Mouse (Mus musculus): Measurements from ENCODE around the gene Snrpd3.
"Not testable (repeated sequence)": the region's sequence is repeated elsewhere in the genome, so short reads cannot be mapped to it uniquely, and the experiment has no call there.

Gene Snrpd3

DNA sequence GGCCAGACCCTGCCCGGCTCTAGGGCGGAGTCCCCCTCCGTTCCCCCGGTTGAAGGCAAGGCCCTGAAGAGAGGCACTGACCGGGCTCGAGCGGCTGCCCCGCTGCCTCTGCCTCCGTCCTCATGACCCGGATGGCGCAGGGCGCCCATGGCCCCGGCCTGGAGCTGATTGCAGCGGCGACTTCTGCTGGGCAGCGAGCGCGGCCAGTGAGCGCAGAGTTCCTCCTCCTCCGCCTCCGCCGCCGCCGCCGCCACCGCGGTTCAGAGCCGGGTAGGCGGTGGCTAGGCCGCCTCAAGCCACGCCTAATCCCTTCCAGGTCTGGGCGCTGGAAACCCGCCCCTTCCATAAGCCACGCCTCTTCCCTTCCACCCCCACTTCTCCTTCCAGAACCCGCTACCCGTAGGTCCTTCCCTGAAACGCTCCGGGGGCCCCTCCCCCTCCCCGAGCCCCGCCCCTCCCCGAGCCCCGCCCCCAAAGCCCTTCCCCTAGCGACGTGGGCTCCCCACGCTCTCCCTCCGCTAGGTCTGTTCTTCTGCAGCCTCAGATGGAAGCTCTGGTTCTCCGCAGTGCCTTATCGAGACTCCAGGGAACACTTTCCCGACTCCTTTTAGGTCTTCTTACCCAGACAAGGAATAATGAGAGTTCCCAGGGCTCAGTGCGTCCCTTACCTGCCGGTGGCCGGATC, at the start of gene Snrpd3:
Gene Snrpd3, plus strand, starts transcription at position 479 of the 685 bp plus-strand sequence.
- peak; percentile 88 for DNase-seq

DNA sequence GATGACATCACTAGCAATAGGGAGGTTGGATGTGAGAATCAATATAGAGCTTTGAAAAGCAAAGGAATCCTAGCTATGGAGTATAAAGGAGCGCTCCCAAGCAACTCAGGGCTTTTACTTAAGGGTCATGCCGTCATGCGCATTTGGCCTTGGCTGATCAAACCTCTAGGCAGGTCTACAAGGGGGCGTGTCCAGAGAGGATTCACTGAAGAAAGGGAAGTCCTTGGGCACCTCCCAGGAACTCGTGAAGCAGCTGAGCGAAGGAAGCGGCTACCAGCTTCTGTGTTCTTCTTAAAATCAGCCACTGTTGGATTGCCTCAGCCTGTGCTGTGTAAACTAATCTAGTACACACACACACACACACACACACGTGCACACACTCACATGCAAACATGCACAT, 43.9 kb upstream of the Snrpd3 start:
- DNase-seq = no peak

DNA sequence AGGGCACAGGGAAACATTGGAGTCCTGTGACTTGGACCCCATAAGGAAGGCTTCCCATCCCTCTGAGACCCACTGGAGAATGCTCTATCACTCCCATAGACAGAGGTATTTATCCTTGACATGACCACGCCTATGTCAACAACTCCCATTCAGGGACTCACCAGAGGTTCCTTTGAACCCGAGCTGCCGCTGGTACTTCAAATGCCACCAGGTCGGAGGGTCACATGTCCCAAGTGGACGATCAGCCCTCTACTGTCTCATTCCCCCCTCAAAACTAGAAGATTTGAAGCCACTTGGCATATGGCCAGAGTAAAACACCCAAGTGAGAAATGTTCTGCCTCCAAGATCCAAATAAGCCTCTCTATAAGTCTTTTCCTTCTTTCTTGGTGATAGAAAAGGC, 42.8 kb upstream of the Snrpd3 start:
- no peak for DNase-seq

DNA sequence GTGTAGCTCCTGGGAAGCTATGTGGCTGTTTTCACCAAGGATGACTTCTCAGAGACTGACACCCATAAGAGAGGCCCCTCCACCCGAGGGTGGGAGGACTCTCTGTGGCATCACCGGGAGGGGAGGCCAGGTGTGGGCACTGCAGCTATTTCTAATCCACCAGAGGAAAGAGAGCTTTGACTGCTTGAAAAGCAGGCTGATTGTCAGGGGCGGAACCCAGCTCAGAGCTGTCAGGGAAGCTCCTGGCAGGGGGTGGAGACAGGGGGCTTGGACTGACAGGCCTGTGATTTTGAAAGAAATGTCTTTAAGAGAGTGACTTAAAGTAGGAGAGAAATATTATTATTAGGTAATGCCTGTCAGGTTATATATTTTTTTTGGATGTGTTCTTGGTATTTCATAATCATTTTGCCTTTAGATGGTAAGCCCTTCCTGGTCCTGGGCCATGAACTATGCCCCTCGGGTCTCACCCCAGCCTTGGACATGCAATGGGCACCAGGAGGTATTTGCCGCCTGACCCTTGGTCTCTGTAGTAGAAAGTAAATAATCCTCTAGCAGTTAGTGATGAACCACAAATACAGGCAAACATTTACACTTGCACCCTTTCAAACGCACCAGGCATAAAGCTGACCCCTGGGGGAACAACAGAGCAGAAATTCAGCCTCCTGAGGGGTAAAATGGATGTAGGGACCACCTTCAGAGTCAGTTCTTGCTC, 42.1 kb upstream of the Snrpd3 start:
- DNase-seq = not testable (repeated sequence)

DNA sequence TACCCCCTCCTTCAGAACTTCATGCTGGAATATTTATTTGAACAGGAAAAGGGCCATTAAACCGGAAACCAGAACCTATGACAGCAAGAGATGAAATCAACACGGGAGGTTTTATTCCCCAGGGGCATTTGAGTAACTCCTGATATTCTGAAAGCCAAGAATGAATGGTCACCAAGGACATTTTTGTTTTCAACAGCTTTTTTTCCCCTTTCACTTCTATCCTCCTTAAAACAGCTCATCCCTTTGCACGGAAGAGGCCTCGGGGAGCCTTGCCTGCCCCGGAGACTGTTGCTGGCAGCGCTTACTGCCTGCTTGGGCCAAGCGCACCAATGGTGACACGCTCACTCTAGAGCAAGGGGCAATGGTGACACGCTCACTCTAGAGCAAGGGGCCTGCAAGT, 40.3 kb upstream of the Snrpd3 start:
- no peak for DNase-seq

DNA sequence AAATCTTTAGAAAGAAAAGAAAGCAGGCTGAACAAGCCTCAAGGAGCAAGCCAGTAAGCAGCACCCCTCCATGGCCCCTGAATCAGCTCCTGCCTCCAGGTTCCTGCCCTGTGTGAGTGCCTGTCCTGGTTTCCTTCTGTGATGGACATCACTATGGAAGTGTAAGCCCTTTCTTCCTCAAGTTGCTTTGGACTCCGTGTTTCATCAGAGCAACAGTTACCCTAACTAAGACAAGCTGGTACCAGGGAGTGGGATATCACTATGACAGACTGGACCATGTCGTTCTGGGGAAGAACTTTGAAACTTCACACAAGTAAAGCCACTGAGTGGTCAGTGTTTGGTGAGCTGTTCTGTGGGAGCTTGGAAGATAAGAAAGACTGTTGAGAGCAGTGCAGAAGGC, 37.4 kb upstream of the Snrpd3 start:
- DNase-seq = no peak

- no peak for DNase-seq
Measured at GRCm38 (mm10) chr10:75481703-75482102, 35.6 kb upstream of the Snrpd3 start.

- no peak for DNase-seq
Measured at GRCm38 (mm10) chr10:75482271-75482670, 35.1 kb upstream of the Snrpd3 start.

- no peak for DNase-seq
Measured at GRCm38 (mm10) chr10:75482919-75483483, 34.4 kb upstream of the Snrpd3 start.

- no peak for DNase-seq
Measured at GRCm38 (mm10) chr10:75484066-75484465, 33.3 kb upstream of the Snrpd3 start.

DNA sequence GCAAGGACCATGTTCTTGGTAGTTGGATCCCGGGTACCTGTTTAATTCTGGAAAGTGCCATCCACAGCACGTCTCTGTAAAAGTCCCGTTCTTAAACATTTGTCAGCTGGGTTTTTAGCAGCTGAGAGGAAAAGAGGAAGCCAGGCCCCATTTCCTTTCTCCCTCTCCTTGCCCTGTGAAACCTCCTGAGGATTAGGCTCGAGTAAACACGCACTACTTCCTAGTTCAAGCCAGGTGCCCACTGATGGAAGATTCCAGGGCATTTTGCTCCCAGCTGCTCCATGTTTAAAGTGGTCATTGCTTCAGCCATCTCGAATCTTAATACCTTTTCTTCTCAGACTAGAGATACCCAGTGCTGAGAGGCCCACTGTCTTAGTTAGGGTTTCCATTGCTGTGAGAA, 32.6 kb upstream of the Snrpd3 start:
- no peak for DNase-seq

DNA sequence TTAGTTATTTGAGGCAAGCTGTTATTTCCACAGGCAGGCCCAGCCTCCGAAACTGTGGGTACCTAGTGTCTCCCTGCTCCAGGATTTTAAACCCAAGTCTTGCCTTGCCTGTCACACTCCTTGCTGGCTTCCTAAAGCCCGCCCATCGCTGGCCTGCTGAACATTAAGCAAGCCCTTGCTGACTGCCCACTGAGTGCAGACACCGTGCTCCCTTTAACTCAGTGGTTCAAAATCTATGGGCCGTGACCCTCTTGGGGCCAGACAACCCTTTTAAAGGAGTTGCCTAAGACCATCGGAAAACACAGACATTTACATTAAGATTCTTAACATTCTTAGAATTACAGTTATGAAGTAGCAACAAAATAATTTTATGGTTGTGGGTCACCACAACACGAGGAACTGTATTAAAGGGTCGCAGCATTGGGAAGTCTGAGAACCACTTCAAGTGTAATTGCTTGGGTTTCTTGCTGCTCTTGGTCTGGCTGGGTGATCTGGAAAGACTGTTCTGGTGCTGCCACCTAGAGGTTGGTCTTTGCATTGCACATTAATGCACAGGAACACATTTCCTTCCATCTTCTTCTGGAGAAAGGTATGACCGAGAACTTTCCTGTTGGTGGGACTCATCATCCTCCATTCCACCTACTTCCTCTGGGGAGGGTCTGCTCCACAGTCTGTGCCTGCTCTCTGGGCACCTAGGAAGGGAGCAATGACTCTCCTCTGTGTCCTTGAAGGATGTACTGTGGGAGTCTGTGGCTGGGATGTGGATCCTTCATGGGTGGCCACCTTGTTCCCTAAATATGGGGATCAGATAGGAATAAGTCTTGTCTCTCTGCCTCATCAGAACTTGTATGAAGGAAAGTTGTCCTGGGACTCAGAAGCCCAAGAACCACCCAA, 31.0 kb upstream of the Snrpd3 start:
- peak; percentile 88 for DNase-seq

- DNase-seq = no peak
Measured at GRCm38 (mm10) chr10:75487131-75487530, 30.2 kb upstream of the Snrpd3 start.

GRCm38 (mm10) chr10:75489522-75489921, 27.8 kb upstream of the Snrpd3 start:
- DNase-seq = no peak

DNA sequence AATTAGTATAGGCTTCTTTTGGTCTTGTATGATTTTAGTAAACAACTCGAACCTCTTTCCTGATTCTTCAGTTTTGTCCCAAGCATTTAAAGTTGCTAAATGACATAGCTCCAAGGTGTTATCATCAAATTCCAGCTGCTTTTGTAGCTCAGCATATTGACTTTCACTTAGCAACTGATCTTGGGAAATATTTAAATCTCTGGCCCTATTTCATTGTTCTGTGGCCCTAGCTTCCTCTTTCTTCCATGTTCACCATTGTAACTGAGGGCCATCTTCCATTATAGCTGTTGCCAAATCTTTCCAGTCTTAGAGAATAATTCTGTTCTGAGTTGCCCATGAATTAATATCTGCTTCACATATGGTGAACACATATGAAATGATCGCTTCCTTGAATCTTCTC, 26.6 kb upstream of the Snrpd3 start:
- DNase-seq = no peak

DNA sequence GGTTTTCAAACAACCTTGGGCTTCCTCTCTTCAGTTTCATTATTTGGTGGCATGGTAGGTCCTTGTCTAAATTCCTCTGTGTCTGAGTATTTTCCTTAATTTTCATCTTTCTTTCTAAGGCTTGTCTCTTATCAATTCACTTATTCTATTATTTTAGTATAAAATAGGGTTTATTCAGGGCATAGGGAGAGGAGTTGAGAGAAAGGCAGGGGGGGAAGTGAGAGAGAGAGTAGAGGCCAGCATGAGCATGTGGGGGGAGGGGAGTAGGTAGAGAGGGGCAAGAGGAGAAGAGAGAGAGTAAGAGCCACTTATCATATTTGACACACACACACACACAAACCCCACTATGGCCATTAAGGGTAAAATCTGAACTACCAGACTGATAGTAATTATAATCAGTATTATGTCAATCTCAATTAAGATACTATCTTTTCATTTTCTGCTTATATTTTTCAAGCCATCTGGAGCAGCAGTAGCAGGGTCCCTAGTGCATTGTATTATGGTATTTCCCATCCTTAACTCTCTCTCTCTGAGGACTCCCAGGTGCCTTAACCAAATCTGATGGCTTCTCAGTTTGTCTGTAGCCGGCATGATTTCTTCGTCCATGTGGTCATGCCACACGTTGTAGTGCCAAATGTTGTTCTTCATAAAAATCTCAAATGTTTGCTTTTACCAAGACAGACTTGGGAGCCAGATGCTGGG, 26.0 kb upstream of the Snrpd3 start:
- DNase-seq = no peak

GRCm38 (mm10) chr10:75491936-75492262, 25.5 kb upstream of the Snrpd3 start:
- no peak for DNase-seq

GRCm38 (mm10) chr10:75495304-75495703, 22.0 kb upstream of the Snrpd3 start:
- DNase-seq = no peak

- no peak for DNase-seq
Measured at GRCm38 (mm10) chr10:75495921-75496320, 21.4 kb upstream of the Snrpd3 start.

DNA sequence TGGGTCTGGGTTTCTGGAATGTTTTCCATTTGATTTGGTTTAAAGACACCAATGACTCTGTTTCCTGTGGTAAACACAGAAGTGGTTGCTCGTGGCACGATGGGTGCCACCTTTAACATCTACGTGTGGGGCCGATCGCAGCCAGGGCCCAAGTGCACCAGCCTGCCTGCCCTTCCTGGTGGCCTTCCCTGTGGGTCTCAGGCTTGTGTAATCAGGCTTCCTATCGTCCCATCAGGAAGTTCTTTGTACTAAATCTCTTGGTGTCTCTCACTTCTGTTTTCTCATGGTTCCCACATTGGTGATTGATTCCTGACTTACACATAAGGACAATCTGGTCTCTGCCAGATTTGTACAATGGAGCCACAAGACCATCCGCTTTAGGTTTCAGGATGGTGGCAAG, 18.1 kb upstream of the Snrpd3 start:
- DNase-seq = not testable (repeated sequence)

DNA sequence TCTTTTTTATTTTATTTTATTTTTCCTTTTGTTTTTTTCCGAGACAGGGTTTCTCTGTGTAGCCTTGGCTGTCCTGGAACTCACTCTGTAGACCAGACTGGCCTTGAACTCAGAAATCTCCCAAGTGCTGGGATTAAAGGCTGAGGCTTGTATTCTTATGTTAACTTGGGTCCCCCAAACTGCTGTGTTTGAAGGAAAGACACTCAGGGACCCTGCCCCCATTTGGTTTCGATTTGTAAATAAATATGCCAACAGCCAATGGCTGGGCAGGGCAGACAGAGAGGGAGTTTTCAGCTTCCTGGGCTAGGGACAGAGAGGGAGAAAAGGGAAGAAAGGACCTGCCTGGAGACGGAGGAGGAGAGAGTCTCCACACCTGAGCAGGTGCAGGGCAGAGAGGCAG, 17.6 kb upstream of the Snrpd3 start:
- no peak for DNase-seq

- no peak for DNase-seq
Measured at GRCm38 (mm10) chr10:75500345-75500744, 17.0 kb upstream of the Snrpd3 start.

- DNase-seq = no peak
Measured at GRCm38 (mm10) chr10:75501641-75502040, 15.7 kb upstream of the Snrpd3 start.

Measured in right cerebral cortex, postnatal 4 days (tissue).